Mouse (Mus musculus) MEL (cell line): ENCODE data around the gene Adgrg6. TPM values are rescaled to one million over a fixed set of nuclear protein-coding genes. Genes with fewer than 3 reads are reported as not detected.

Experiments
- DNase-seq: peaks from one replicate; pipeline ENCODE4 v3.0.0; 2011; ENCODE audit warnings: low read depth, low spot score
- H3K27ac ChIP-seq: 2 replicates; pipeline ENCODE4 v1.5.1; 2012; ENCODE audit warnings: low read depth, mild to moderate bottlenecking, control low read depth, low read length, moderate library complexity; ENCODE audit not compliant: control insufficient read depth
- H3K27me3 ChIP-seq, 2 experiments: fragments of 150-350 bp in 1 of 2; sonication (generic) in 1 of 2; 2 replicates each; pipeline ENCODE4 v1.6.1; 2012; ENCODE audit warnings: low read length in 2 of 2, mild to moderate bottlenecking in 2 of 2, improper control_type of control experiment in 1 of 2, moderate library complexity in 1 of 2; ENCODE audit not compliant: insufficient read depth in 2 of 2, control insufficient read depth in 1 of 2
- H3K36me3 ChIP-seq, 2 experiments: 2 replicates each; pipeline ENCODE4 v1.6.1; 2012 to 2014; ENCODE audit warnings: low read length in 2 of 2, improper control_type of control experiment in 1 of 2, inconsistent platforms in 1 of 2, mild to moderate bottlenecking in 1 of 2; ENCODE audit not compliant: insufficient read depth in 2 of 2, control insufficient read depth in 1 of 2
- H3K4me1 ChIP-seq, 2 experiments: fragments of 150-350 bp in 1 of 2; sonication (generic) in 1 of 2; 2 replicates each; pipeline ENCODE4 v1.6.1; 2012; ENCODE audit warnings: low read length in 2 of 2, improper control_type of control experiment in 1 of 2, mild to moderate bottlenecking in 1 of 2; ENCODE audit not compliant: insufficient read depth in 2 of 2, control insufficient read depth in 1 of 2
- H3K4me3 ChIP-seq, 2 experiments: fragments of 150-350 bp in 1 of 2; sonication (generic) in 1 of 2; 2 replicates each; pipeline ENCODE4 v1.5.1; 2012; ENCODE audit warnings: low read depth in 2 of 2, low read length in 2 of 2, mild to moderate bottlenecking in 2 of 2, moderate library complexity in 2 of 2, control low read depth in 1 of 2, improper control_type of control experiment in 1 of 2; ENCODE audit not compliant: control insufficient read depth in 1 of 2, insufficient read depth in 1 of 2
- H3K79me2 ChIP-seq: 2 replicates; pipeline ENCODE4 v1.6.1; 2012; ENCODE audit warnings: mild to moderate bottlenecking, low read length, moderate library complexity; ENCODE audit not compliant: control insufficient read depth, poor library complexity, insufficient read depth
- H3K9ac ChIP-seq: 2 replicates; pipeline ENCODE4 v1.6.1; 2012; ENCODE audit warnings: low read depth, mild to moderate bottlenecking, control low read depth, low read length, moderate library complexity; ENCODE audit not compliant: control insufficient read depth, poor library complexity, severe bottlenecking
- H3K9me3 ChIP-seq: fragments of 150-350 bp; sonication (generic); replicated peaks from 2 replicates; pipeline ENCODE4 v1.6.1; 2012; ENCODE audit warnings: mild to moderate bottlenecking, low read length, improper control_type of control experiment, moderate library complexity; ENCODE audit not compliant: insufficient read depth
- BHLHE40 ChIP-seq: IDR thresholded peaks from 2 replicates; pipeline ENCODE4 v1.6.1; 2012; ENCODE audit warnings: low read depth, mild to moderate bottlenecking, inconsistent platforms, low read length, improper control_type of control experiment, borderline replicate concordance
- CHD1 ChIP-seq: IDR thresholded peaks from 2 replicates; pipeline ENCODE4 v1.6.1; 2012; ENCODE audit warnings: low read depth, mild to moderate bottlenecking, inconsistent platforms, low read length, improper control_type of control experiment
- CHD2 ChIP-seq: IDR thresholded peaks from 2 replicates; pipeline ENCODE4 v1.6.1; 2011; ENCODE audit warnings: low read length, improper control_type of control experiment
- CTCF ChIP-seq, 3 experiments: IDR thresholded peaks in 2 of 3; conservative IDR thresholded peaks in 1 of 3; 2 replicates each; pipeline ENCODE4 v1.5.1; 2011 to 2012; ENCODE audit warnings: low read length in 3 of 3, low read depth in 2 of 3, mild to moderate bottlenecking in 2 of 3, improper control_type of control experiment in 1 of 3, inconsistent platforms in 1 of 3, mixed read lengths in 1 of 3, moderate library complexity in 1 of 3; ENCODE audit not compliant: control insufficient read depth in 1 of 3, insufficient read depth in 1 of 3, poor library complexity in 1 of 3, severe bottlenecking in 1 of 3
- EP300 ChIP-seq, 2 experiments: IDR thresholded peaks; 2 replicates each; pipeline ENCODE4 v1.6.1; 2011; ENCODE audit warnings: improper control_type of control experiment in 2 of 2, low read length in 2 of 2, low read depth in 1 of 2, mild to moderate bottlenecking in 1 of 2
- ETS1 ChIP-seq: IDR thresholded peaks from 2 replicates; pipeline ENCODE4 v1.6.1; 2012; ENCODE audit warnings: low read depth, mild to moderate bottlenecking, inconsistent platforms, low read length, improper control_type of control experiment, moderate library complexity
- GABPA ChIP-seq: IDR thresholded peaks from 2 replicates; pipeline ENCODE4 v1.6.1; 2012; ENCODE audit warnings: low read depth, mild to moderate bottlenecking, inconsistent platforms, low read length, improper control_type of control experiment, moderate library complexity
- HCFC1 ChIP-seq: IDR thresholded peaks from 2 replicates; pipeline ENCODE4 v1.6.1; 2012; ENCODE audit warnings: low read depth, mild to moderate bottlenecking, inconsistent platforms, low read length, improper control_type of control experiment, moderate library complexity
- KAT2A ChIP-seq: conservative IDR thresholded peaks from 2 replicates; pipeline ENCODE4 v1.6.1; 2012; ENCODE audit warnings: low read depth, low read length, improper control_type of control experiment, inconsistent platforms
- MAX ChIP-seq: IDR thresholded peaks from 2 replicates; pipeline ENCODE4 v1.6.1; 2011; ENCODE audit warnings: low read length, improper control_type of control experiment
- MAZ ChIP-seq: IDR thresholded peaks from 2 replicates; pipeline ENCODE4 v1.6.1; 2012; ENCODE audit warnings: low read depth, mild to moderate bottlenecking, inconsistent platforms, low read length, improper control_type of control experiment
- MEF2A ChIP-seq: IDR thresholded peaks from 2 replicates; pipeline ENCODE4 v1.6.1; 2014; ENCODE audit warnings: low read depth, mild to moderate bottlenecking, inconsistent platforms, low read length, improper control_type of control experiment; ENCODE audit not compliant: poor library complexity, insufficient replicate concordance, severe bottlenecking; ENCODE audit errors: extremely low read depth
- MYB ChIP-seq: IDR thresholded peaks from 2 replicates; pipeline ENCODE4 v1.6.1; 2011; ENCODE audit warnings: mild to moderate bottlenecking, low read depth, low read length, improper control_type of control experiment
- MYC ChIP-seq: IDR thresholded peaks from 2 replicates; pipeline ENCODE4 v1.6.1; 2011; ENCODE audit warnings: low read depth, mild to moderate bottlenecking, low read length, improper control_type of control experiment, moderate library complexity
- NRF1 ChIP-seq: IDR thresholded peaks from 2 replicates; pipeline ENCODE4 v1.6.1; 2014; ENCODE audit warnings: low read depth, mild to moderate bottlenecking, inconsistent platforms, low read length, improper control_type of control experiment, moderate library complexity; ENCODE audit not compliant: poor library complexity, insufficient read depth, severe bottlenecking
- POLR2AphosphoS2 ChIP-seq: IDR thresholded peaks from 2 replicates; pipeline ENCODE4 v1.6.1; 2011; ENCODE audit warnings: low read length, improper control_type of control experiment
- RAD21 ChIP-seq: IDR thresholded peaks from 2 replicates; pipeline ENCODE4 v1.6.1; 2011; ENCODE audit warnings: mild to moderate bottlenecking, low read depth, low read length, improper control_type of control experiment
- RCOR1 ChIP-seq: IDR thresholded peaks from 2 replicates; pipeline ENCODE4 v1.6.1; 2012; ENCODE audit warnings: low read depth, mild to moderate bottlenecking, inconsistent platforms, low read length, improper control_type of control experiment
- SMC3 ChIP-seq: IDR thresholded peaks from 2 replicates; pipeline ENCODE4 v1.6.1; 2011; ENCODE audit warnings: low read depth, low read length, improper control_type of control experiment
- ZC3H11A ChIP-seq: IDR thresholded peaks from 2 replicates; pipeline ENCODE4 v1.6.1; 2012; ENCODE audit warnings: low read depth, mild to moderate bottlenecking, inconsistent platforms, low read length, improper control_type of control experiment
- ZMIZ1 ChIP-seq: IDR thresholded peaks from 2 replicates; pipeline ENCODE4 v1.6.1; 2012; ENCODE audit warnings: low read depth, mild to moderate bottlenecking, inconsistent platforms, low read length, improper control_type of control experiment, moderate library complexity
- ZNF384 ChIP-seq: IDR thresholded peaks from 2 replicates; pipeline ENCODE4 v1.6.1; 2012; ENCODE audit warnings: low read depth, mild to moderate bottlenecking, inconsistent platforms, low read length, improper control_type of control experiment
- polyA plus RNA-seq, 2 experiments: library from polyadenylated mRNA; stranded (reverse) in 1 of 2; unstranded in 1 of 2; fragments of >175 nt in 1 of 2; fragments of >200 nt in 1 of 2; gene quantifications; 2 replicates each; pipeline versions ENCODE4 v1.2.1 to v1.2.4; 2012; ENCODE audit warnings: low replicate concordance in 2 of 2, low read depth in 1 of 2; ENCODE audit not compliant: insufficient read length in 2 of 2, insufficient read depth in 1 of 2, missing spikeins in 1 of 2
- total RNA-seq: library from RNA; depleted of rRNA; stranded (reverse); fragments of 300-350 nt; gene quantifications from 2 replicates; pipeline ENCODE4 v1.2.3, GENCODE M21; 2012

Adgrg6 gene
- total and polyA plus RNA-seq, 3 experiments: not detected

GRCm38 (mm10) chr10:14459330-14459729, 86.1 kb downstream of the Adgrg6 start:
- Histone ChIP-seq H3K36me3 (no peaks in the 10 kb centered on the region), H3K9me3 (no peaks in the 10 kb centered on the region), H3K9ac (no peak overlapping the region), H3K27me3 (peaks cover 0 to 2% of the 10 kb centered on the region in 2 experiments; a peak in 1 of 4 replicates), H3K27ac (no peak overlapping the region), H3K4me1 (no peaks in the 10 kb centered on the region), H3K79me2 (no peaks in the 10 kb centered on the region), H3K4me3 (no peak overlapping the region)
- DNase-seq: no peak
- TF ChIP-seq ZMIZ1: no peak
- no peak for TF ChIP-seq MEF2A
- no peak for TF ChIP-seq ZNF384
- no peak for TF ChIP-seq CTCF (IDR thresholded peaks at IDR 0.05 in 2 of 3, conservative IDR thresholded peaks at IDR 0.05 in 1 of 3; ENCODE audit: control insufficient read depth in 1 of 3, insufficient read depth in 1 of 3, low read depth in 2 of 3, low read length in 3 of 3, poor library complexity in 1 of 3, severe bottlenecking in 1 of 3)

- H3K27me3 ChIP-seq: peaks cover 0 to 2% of the 10 kb centered on the region in 2 experiments; a peak in 1 of 4 replicates
- no peak overlapping the region for H3K27ac ChIP-seq
- DNase-seq: no peak
- no peak for TF ChIP-seq CHD1
- TF ChIP-seq POLR2AphosphoS2: no peak
- TF ChIP-seq MAZ: no peak
- no peaks in the 10 kb centered on the region for H3K36me3 ChIP-seq
- 0 out of 4 replicates have a peak, but pooled peaks cover 0 to 2% of the 10 kb centered on the region in 2 experiments for H3K4me1 ChIP-seq
- H3K9me3 ChIP-seq: no peaks in the 10 kb centered on the region
- no peak overlapping the region for H3K9ac ChIP-seq
- no peaks in the 10 kb centered on the region for H3K79me2 ChIP-seq
- no peak overlapping the region for H3K4me3 ChIP-seq
These were observed 91.0 kb downstream of the Adgrg6 start for GRCm38 (mm10) chr10:14454481-14454880.

GRCm38 (mm10) chr10:14451811-14452210, 93.6 kb downstream of the Adgrg6 start:
- no peak overlapping the region for H3K9ac ChIP-seq
- H3K27ac ChIP-seq: no peak overlapping the region
- H3K79me2 ChIP-seq: no peaks in the 10 kb centered on the region
- no peaks in the 10 kb centered on the region for H3K9me3 ChIP-seq
- TF ChIP-seq KAT2A (no peak), MYB (no peak), NRF1 (no peak), RCOR1 (no peak), MAX (no peak), HCFC1 (no peak), CHD2 (no peak), ZC3H11A (peak; percentile 57), POLR2AphosphoS2 (no peak), EP300 (IDR thresholded peaks at IDR 0.05; ENCODE audit: low read depth in 1 of 2, low read length in 2 of 2) (no peak), ZMIZ1 (no peak), SMC3 (peak; percentile 73), CTCF (IDR thresholded peaks at IDR 0.05 in 2 of 3, conservative IDR thresholded peaks at IDR 0.05 in 1 of 3; ENCODE audit: control insufficient read depth in 1 of 3, insufficient read depth in 1 of 3, low read depth in 2 of 3, low read length in 3 of 3, poor library complexity in 1 of 3, severe bottlenecking in 1 of 3) (peak; percentile 15 to 66 (median 38); a peak in 5 of 6 replicates), ETS1 (no peak), MYC (no peak), GABPA (no peak), RAD21 (peak; percentile 58), BHLHE40 (no peak)
- TF ChIP-seq, all 39 proteins: peak for 4
- H3K27me3 ChIP-seq: no peaks in the 10 kb centered on the region
- peak; percentile 48 for DNase-seq
- H3K4me1 ChIP-seq: 0 out of 4 replicates have a peak, but pooled peaks cover 0 to 2% of the 10 kb centered on the region in 2 experiments
- no peaks in the 10 kb centered on the region for H3K36me3 ChIP-seq
- no peak overlapping the region for H3K4me3 ChIP-seq
